Mouse (Mus musculus) stomach, embryonic 16.5 days (tissue): ENCODE results near the gene Ncam1. TPM values are rescaled to one million over a fixed set of nuclear protein-coding genes. Genes with fewer than 3 reads are reported as not detected.

Experiments
- ATAC-seq: fragments of 200-750 bp; cut with Nextera tagmentation; 2 replicates; pipeline ENCODE4 v1.8.0; 2017; ENCODE audit warnings: moderate number of reproducible peaks, moderate TSS enrichment; ENCODE audit not compliant: insufficient read depth, low FRiP score
- H3K27ac ChIP-seq: fragments of 300-500 bp; sonication (generic); 2 replicates; pipeline ENCODE4 v1.5.1; 2014; ENCODE audit warnings: low read length
- H3K27me3 ChIP-seq: fragments of 300-500 bp; sonication (generic); 2 replicates; pipeline ENCODE4 v1.6.1; 2014; ENCODE audit warnings: low read length, control low read depth, mixed read lengths; ENCODE audit not compliant: control insufficient read depth, insufficient read depth
- H3K36me3 ChIP-seq: fragments of 300-500 bp; sonication (generic); 2 replicates; pipeline ENCODE4 v1.6.1; 2014; ENCODE audit warnings: low read length; ENCODE audit not compliant: control insufficient read depth, insufficient read depth
- H3K4me1 ChIP-seq: fragments of 300-500 bp; sonication (generic); 2 replicates; pipeline ENCODE4 v1.6.1; 2014; ENCODE audit warnings: low read length, control low read depth, mixed read lengths; ENCODE audit not compliant: control insufficient read depth, insufficient read depth
- H3K4me2 ChIP-seq: fragments of 300-500 bp; sonication (generic); 2 replicates; pipeline ENCODE4 v1.6.1; 2014; ENCODE audit warnings: low read depth, low read length, mixed read lengths
- H3K4me3 ChIP-seq: fragments of 300-500 bp; sonication (generic); replicated peaks from 2 replicates; pipeline ENCODE4 v1.5.1; 2014; ENCODE audit warnings: mild to moderate bottlenecking, low read length
- H3K9ac ChIP-seq: fragments of 300-500 bp; sonication (generic); 2 replicates; pipeline ENCODE4 v1.6.1; 2014; ENCODE audit warnings: low read length
- H3K9me3 ChIP-seq: fragments of 300-500 bp; sonication (generic); replicated peaks from 2 replicates; pipeline ENCODE4 v1.6.1; 2016; ENCODE audit warnings: low read length, control low read depth; ENCODE audit not compliant: control insufficient read depth
- WGBS: fragments of 180-500 bp; shearing (Covaris S2); extraction: QIAGEN DNeasy Blood & Tissue Kit; methylation state at CpG from one replicate; pipeline ENCODE4 v1.1.7; 2014; 5-methylcytosine and 5-hydroxymethylcytosine counted together
- polyA plus RNA-seq: library from polyadenylated mRNA; unstranded; fragments of >200 nt; fragmentation: Nextera tagmentation; extraction: Ambion mirVana; gene quantifications from 2 replicates; pipeline ENCODE4 v1.2.1, GENCODE M21; 2015

Gene Ncam1
- polyA plus RNA-seq, 1 experiment from 2014 or later, result 114 TPM

DNA sequence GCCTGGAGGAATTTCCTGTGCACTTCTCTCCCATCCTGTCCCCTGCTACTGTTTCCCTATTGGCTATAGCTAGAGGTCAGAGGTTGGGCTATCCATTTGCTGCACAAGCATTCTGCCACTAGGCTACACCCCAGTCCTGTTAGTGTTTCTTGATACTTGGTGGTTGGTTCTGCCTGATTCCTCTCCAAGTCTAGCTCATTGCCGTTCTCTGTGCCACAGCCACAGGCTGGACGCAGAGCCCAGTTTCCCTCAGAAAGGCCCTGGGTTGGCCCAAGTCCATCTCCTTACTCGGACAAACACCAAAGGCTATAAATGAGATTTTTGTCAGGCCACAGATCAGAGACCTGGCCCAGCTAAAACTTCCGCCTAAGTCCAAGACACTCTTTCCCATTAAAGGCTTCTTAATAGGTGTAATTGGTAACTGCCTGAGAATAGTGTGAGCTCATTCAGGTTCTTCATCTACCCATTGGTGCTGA, 140.3 kb downstream of the Ncam1 start:
- no peak for ATAC-seq
- H3K27me3 ChIP-seq, result no peaks in the 10 kb centered on the region
- 80% methylated on average over 4 of the region's 4 CpGs for WGBS

GRCm38 (mm10) chr9:49654470-49654869, 144.3 kb downstream of the Ncam1 start:
- Histone ChIP-seq H3K4me3 (no peak overlapping the region), H3K9ac (no peak overlapping the region), H3K4me1 (no peaks in the 10 kb centered on the region), H3K36me3 (no peaks in the 10 kb centered on the region), H3K27ac (no peak overlapping the region), H3K9me3 (no peaks in the 10 kb centered on the region), H3K4me2 (no peak overlapping the region), H3K27me3 (no peaks in the 10 kb centered on the region)
- no peak for ATAC-seq
- 87% methylated on average over 3 of the region's 3 CpGs for WGBS

More for the DNA sequence above, 140.3 kb downstream of the Ncam1 start:
- H3K27ac ChIP-seq, result no peak overlapping the region
- H3K9ac ChIP-seq, result no peak overlapping the region
- no peak overlapping the region for H3K4me2 ChIP-seq
- H3K4me1 ChIP-seq, result no peaks in the 10 kb centered on the region
- no peak overlapping the region for H3K4me3 ChIP-seq
- no peaks in the 10 kb centered on the region for H3K9me3 ChIP-seq
- H3K36me3 ChIP-seq, result no peaks in the 10 kb centered on the region

- H3K4me3 ChIP-seq, result no peak overlapping the region
- H3K36me3 ChIP-seq, result no peaks in the 10 kb centered on the region
- 68% methylated on average over 9 of the region's 9 CpGs for WGBS
- no peaks in the 10 kb centered on the region for H3K27me3 ChIP-seq
- H3K4me2 ChIP-seq, result no peak overlapping the region
- no peaks in the 10 kb centered on the region for H3K4me1 ChIP-seq
- H3K9me3 ChIP-seq, result no peaks in the 10 kb centered on the region
- no peak overlapping the region for H3K9ac ChIP-seq
- no peak for ATAC-seq
- H3K27ac ChIP-seq, result no peak overlapping the region
Measured at GRCm38 (mm10) chr9:49653478-49654245, 145.1 kb downstream of the Ncam1 start.

DNA sequence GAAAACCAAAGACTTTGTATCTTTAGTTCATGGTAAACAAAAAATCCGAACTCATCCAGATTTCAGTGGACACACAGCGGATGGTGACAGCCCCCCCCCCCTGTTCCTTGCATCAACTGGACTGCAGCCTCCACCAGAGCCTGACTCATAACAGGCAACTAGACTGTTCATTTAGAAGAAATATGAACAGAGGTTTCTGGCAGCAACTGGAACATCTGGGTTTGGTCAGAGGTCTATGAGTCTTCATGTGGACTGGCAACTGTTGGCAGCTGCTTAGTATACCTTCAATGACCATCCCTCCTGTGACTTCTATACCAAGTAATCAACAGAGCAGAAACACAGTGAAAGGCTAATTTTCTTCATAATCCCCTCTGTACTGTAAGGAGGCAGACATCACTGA, 154.4 kb downstream of the Ncam1 start:
- no peaks in the 10 kb centered on the region for H3K36me3 ChIP-seq
- no peak overlapping the region for H3K9ac ChIP-seq
- no peaks in the 10 kb centered on the region for H3K9me3 ChIP-seq
- no peak overlapping the region for H3K27ac ChIP-seq
- no peak for ATAC-seq
- no peak overlapping the region for H3K4me2 ChIP-seq
- 88% methylated on average over 2 of the region's 2 CpGs for WGBS
- no peak overlapping the region for H3K4me3 ChIP-seq
- H3K4me1 ChIP-seq, result no peaks in the 10 kb centered on the region
- H3K27me3 ChIP-seq, result no peaks in the 10 kb centered on the region

GRCm38 (mm10) chr9:49640764-49641163, 158.0 kb downstream of the Ncam1 start:
- ATAC-seq, result no peak
- WGBS, result 87% methylated on average over 3 of the region's 3 CpGs
- H3K9ac ChIP-seq, result no peak overlapping the region
- H3K9me3 ChIP-seq, result no peaks in the 10 kb centered on the region
- H3K36me3 ChIP-seq, result no peaks in the 10 kb centered on the region
- no peaks in the 10 kb centered on the region for H3K27me3 ChIP-seq
- H3K4me3 ChIP-seq, result no peak overlapping the region
- H3K27ac ChIP-seq, result no peak overlapping the region
- peaks cover 4% of the 10 kb centered on the region for H3K4me1 ChIP-seq
- no peak overlapping the region for H3K4me2 ChIP-seq

DNA sequence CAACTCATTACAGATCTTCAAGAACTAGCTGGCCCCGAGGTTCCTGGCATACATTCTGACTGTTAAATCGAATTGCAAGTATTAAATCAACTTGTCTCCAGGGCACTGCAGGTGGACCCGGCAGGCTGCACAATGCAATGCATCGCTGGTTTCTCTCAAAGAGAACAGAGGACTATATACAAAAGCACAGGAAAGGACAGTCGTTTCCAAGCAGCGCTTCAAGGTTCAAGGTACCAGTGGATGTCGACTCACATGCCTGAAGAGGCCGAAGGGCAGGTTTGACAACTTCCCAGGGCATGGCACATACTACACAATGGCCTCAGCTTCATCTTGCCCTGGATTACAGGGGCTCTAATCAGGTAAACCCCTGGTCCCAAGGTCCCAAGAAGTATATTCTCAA, 158.6 kb downstream of the Ncam1 start:
- no peaks in the 10 kb centered on the region for H3K27me3 ChIP-seq
- no peak overlapping the region for H3K4me3 ChIP-seq
- H3K27ac ChIP-seq, result no peak overlapping the region
- H3K9ac ChIP-seq, result no peak overlapping the region
- no peak overlapping the region for H3K4me2 ChIP-seq
- no peaks in the 10 kb centered on the region for H3K36me3 ChIP-seq
- H3K9me3 ChIP-seq, result no peaks in the 10 kb centered on the region
- no peak for ATAC-seq
- WGBS, result 62% methylated on average over 8 of the region's 8 CpGs
- H3K4me1 ChIP-seq, result peaks cover 4% of the 10 kb centered on the region

DNA sequence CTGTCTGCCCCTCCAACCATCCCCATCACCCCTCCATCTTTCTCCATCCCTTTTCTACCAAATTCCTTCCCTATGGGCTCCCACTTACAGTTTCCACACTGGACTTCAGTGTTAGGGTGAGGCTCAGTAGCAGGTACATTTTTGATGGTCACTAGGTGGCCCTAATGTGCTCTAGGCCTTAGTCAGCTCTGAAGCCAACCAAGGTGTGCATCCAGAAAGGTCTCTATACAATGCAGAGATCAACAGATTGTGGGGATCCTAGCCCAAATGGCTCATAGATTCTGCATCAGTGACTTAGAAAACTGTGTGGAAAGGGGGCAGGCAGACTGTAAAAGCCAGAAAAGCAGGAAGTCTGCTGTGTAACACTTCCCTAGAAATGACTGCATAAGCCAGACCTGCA, 160.8 kb downstream of the Ncam1 start:
- Histone ChIP-seq H3K9me3 (no peaks in the 10 kb centered on the region), H3K4me2 (no peak overlapping the region), H3K9ac (no peak overlapping the region), H3K4me1 (peaks cover 4% of the 10 kb centered on the region), H3K27ac (no peak overlapping the region), H3K4me3 (no peak overlapping the region), H3K36me3 (no peaks in the 10 kb centered on the region), H3K27me3 (no peaks in the 10 kb centered on the region)
- no peak for ATAC-seq

GRCm38 (mm10) chr9:49635668-49636326, 162.9 kb downstream of the Ncam1 start:
- no peak for ATAC-seq
- 60% methylated on average over 11 of the region's 11 CpGs for WGBS
- Histone ChIP-seq H3K9me3 (no peaks in the 10 kb centered on the region), H3K4me3 (no peak overlapping the region), H3K27me3 (no peaks in the 10 kb centered on the region), H3K27ac (no peak overlapping the region), H3K4me2 (no peak overlapping the region), H3K9ac (no peak overlapping the region), H3K36me3 (no peaks in the 10 kb centered on the region), H3K4me1 (peaks cover 4% of the 10 kb centered on the region)

DNA sequence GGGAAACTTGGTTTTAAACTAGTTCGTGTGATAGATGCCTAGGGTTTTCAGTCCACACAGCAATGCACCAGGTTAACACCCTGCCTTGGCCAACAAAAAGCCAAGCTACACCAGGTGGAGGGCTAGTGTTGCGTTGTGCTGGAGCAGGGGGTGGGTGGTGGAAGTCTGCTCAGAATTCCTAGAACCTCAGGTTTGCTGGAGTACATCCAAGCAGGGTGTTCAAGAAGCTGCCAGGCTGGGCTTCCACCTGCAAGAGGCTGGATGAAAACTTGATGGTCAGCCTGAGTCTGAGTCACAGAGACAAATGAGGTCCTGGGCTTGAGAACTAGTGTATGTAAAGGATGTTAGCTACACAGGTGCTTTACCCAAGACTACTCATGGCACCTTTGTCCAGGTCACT, 166.1 kb downstream of the Ncam1 start:
- no peak for ATAC-seq

More for the DNA sequence above, 166.1 kb downstream of the Ncam1 start:
- Histone ChIP-seq H3K36me3 (no peaks in the 10 kb centered on the region), H3K9ac (no peak overlapping the region), H3K4me2 (no peak overlapping the region), H3K27ac (no peak overlapping the region), H3K4me3 (no peak overlapping the region), H3K27me3 (no peaks in the 10 kb centered on the region), H3K4me1 (peaks cover 4% of the 10 kb centered on the region), H3K9me3 (no peaks in the 10 kb centered on the region)
- 71% methylated on average over 2 of the region's 2 CpGs for WGBS
